Mouse (Mus musculus) naive thymus-derived CD4-positive, alpha-beta T cell, adult 2 months (primary cell): Measurements from ENCODE around the gene Col4a1.
A peak's percentile ranks its signal among the peaks of the same experiment; 100 is the strongest.

Experiments used
- DNase-seq: peaks from one replicate; pipeline ENCODE4 v3.0.0-alpha.2; 2011; ENCODE audit warnings: low read depth

The Col4a1 gene

GRCm38 (mm10) chr8:11265971-11266370 lies 46.7 kb downstream of the Col4a1 start:
- no peak for DNase-seq

GRCm38 (mm10) chr8:11263848-11264247 lies 48.8 kb downstream of the Col4a1 start:
- DNase-seq, result no peak

GRCm38 (mm10) chr8:11262031-11262735 lies 50.4 kb downstream of the Col4a1 start:
- DNase-seq, result no peak

- DNase-seq, result no peak
Measured at GRCm38 (mm10) chr8:11259832-11260615, 52.6 kb downstream of the Col4a1 start.

- DNase-seq, result no peak
Measured at GRCm38 (mm10) chr8:11258517-11259136, 54.0 kb downstream of the Col4a1 start.

- no peak for DNase-seq
Measured at GRCm38 (mm10) chr8:11257079-11258017, 55.3 kb downstream of the Col4a1 start.

- DNase-seq, result no peak
Measured at GRCm38 (mm10) chr8:11256405-11256804, 56.2 kb downstream of the Col4a1 start.

GRCm38 (mm10) chr8:11255680-11256079 lies 56.9 kb downstream of the Col4a1 start:
- no peak for DNase-seq

- no peak for DNase-seq
Measured at GRCm38 (mm10) chr8:11254914-11255530, 57.6 kb downstream of the Col4a1 start.

GRCm38 (mm10) chr8:11254510-11254909 lies 58.1 kb downstream of the Col4a1 start:
- DNase-seq, result no peak

GRCm38 (mm10) chr8:11253556-11253955 lies 59.1 kb downstream of the Col4a1 start:
- DNase-seq, result peak; percentile 47

- DNase-seq, result no peak
Measured at GRCm38 (mm10) chr8:11253041-11253440, 59.6 kb downstream of the Col4a1 start.

- DNase-seq, result no peak
Measured at GRCm38 (mm10) chr8:11252235-11252774, 60.3 kb downstream of the Col4a1 start.

- no peak for DNase-seq
Measured at GRCm38 (mm10) chr8:11250149-11250548, 62.5 kb downstream of the Col4a1 start.

GRCm38 (mm10) chr8:11249541-11250058 lies 63.0 kb downstream of the Col4a1 start:
- no peak for DNase-seq

GRCm38 (mm10) chr8:11248712-11249111 lies 63.9 kb downstream of the Col4a1 start:
- no peak for DNase-seq

- DNase-seq, result no peak
Measured at GRCm38 (mm10) chr8:11241488-11241887, 71.1 kb downstream of the Col4a1 start.

- DNase-seq, result no peak
Measured at GRCm38 (mm10) chr8:11234879-11235210, 77.8 kb downstream of the Col4a1 start.

GRCm38 (mm10) chr8:11234151-11234878 lies 78.3 kb downstream of the Col4a1 start:
- no peak for DNase-seq

GRCm38 (mm10) chr8:11233009-11233408 lies 79.6 kb downstream of the Col4a1 start:
- DNase-seq, result no peak
